Mouse (Mus musculus) embryo, embryonic 9.5 days (tissue): ENCODE results near the gene Tnfaip2.

ENCODE experiments used
- DNase-seq: peaks from one replicate; pipeline ENCODE4 v3.0.0-alpha.2; 2017; ENCODE audit errors: extremely low spot score

The Tnfaip2 gene

DNA sequence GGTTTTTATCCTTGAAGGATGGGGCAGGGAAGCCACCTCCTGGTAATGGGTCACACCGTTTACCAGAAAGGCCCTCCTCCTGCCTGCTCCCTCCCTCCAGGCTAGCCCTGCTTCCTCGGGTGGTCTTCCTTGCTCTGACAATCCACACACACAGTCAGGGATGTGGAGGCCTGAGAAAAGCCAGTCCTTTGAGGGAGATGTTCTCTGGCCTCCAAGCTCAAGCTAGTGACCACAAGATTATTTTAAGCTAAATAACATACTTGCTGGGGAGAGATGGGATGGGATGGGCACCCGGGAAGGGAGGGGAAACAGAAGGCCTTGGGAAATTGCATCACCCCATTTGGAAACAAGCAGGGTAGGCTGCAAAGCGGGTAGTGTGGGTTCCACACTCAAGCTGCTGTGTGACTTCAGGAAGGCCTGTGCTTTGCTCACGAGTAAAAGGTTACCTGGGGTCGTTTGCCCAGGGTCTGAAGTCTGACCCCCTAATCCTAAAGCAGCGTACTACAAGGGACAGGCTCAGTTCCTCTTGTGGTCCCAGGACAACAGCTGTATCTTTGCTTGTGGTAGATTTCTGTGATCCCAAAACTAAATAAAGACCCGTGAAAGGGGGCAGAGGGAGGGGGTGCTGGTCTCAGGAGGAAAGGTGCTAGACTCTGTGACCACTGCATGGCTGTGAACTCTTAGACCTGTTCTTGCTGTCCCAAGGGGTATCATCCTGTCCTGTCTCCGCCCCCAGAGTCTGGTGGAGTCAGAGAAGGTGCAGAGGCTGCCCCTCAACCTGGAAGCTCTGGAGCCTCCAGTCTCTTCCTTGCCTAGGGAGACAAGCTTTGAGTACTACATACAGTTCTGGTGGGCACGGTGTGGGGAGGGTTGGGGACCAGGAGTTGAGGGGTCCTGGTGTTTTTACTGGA, 1.9 kb downstream of the Tnfaip2 start:
- DNase-seq: no peak

DNA sequence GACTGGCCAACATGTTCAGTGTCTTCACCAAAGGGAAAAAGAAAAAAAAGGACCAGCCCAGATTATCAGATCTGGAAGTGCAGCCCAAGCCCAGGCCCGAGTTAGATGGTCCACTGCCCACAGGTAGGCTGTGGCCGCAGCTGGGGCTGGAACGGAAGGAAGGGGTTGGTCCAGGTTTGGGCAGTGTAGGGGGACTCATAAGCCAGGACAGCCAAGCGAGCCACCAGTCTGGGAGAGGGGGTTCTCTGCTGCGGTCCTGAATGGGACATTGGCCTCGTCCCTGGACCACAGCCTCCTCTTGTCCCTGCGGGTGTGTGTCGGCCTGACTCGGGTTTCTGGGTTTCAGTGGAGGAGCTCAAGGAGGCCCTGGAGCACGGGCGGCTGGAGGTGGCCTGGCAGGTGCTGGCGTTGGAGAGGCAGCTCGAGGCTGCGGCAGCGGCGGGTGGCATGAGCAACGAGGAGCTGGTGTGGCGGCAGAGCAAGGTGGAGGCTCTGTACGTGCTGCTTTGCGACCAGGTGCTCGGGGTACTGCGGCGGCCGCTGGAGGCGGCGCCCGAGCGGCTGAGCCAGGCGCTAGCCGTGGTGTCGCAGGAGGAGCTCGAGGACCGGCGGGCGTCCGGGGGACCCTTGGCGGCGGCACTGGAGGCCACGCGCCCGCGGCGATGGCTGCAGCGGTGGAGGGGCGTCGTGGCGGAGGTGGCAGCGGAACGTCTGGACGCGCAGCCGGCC, 3.1 kb downstream of the Tnfaip2 start:
- DNase-seq: no peak

DNA sequence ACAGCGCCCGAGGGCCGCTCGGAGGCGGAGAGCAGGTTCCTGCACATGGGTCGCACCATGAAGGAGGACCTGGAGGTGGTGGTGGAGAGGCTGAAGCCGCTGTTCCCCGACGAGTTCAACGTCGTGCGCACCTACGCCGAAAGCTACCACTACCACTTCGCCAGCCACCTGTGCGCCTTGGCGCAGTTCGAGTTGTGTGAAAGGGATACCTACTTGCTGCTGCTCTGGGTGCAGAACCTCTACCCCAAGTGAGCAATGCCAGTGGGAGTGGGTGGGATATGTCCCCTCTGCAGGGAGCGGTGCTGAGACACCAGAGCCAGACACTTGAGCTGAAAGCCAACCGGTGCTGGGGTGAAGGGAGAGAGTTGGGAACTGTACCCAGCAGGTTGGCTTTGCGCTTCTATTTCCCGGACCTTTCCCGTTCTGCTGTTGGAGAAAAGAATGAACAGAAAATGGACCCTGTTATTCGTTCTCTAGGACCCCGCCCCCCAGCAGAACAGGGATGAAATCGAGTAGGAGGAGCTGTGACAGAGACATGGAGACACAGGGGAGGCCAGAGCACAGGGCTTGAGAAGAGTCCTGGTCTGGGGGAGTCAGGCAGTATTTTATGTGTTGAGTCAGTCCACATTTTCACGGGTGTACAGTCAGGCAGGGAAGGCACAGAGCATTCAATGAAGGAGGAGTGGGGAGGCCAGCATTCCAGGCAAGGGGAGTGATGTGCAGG, 3.8 kb downstream of the Tnfaip2 start:
- no peak for DNase-seq

DNA sequence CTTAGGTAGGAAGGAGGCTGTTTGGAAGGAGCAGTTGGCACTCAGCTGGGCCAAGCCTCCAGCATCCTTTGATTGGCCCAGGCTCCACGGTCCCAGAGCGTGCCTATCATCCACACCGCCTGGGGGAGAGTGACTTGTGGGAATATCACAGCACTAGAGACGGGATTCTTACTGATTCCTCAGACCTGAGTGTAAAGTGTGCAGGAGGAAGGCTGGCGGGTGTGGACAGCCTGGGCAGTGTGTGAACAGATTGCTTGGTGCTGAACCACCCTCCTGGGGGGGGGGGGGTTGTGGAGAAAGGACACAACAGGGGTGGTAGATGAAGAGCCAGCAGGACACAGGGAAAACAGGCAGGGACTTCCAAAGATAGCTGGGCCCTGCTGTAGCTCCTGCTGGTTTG, 4.5 kb downstream of the Tnfaip2 start:
- no peak for DNase-seq

DNA sequence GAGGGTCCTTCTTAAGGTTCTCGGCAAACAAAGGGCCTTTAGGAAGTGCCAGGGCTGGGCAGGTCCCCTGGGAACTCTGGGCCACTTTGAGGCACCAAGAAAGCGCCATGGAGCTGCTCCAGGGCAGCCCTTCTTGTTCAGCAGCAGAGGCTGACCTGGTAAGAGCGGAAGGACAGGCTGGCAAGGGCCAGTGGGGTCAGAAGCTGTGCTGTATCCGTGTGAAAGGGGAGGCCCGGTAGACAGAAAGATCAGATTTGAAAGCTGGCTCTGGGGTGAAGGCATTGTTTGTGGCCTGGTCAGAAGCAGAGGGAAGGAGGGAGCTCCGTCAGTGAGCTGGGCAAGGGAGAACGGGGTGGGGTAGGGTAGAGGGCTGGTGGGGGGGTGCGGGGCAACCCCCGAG, 5.1 kb downstream of the Tnfaip2 start:
- no peak for DNase-seq

DNA sequence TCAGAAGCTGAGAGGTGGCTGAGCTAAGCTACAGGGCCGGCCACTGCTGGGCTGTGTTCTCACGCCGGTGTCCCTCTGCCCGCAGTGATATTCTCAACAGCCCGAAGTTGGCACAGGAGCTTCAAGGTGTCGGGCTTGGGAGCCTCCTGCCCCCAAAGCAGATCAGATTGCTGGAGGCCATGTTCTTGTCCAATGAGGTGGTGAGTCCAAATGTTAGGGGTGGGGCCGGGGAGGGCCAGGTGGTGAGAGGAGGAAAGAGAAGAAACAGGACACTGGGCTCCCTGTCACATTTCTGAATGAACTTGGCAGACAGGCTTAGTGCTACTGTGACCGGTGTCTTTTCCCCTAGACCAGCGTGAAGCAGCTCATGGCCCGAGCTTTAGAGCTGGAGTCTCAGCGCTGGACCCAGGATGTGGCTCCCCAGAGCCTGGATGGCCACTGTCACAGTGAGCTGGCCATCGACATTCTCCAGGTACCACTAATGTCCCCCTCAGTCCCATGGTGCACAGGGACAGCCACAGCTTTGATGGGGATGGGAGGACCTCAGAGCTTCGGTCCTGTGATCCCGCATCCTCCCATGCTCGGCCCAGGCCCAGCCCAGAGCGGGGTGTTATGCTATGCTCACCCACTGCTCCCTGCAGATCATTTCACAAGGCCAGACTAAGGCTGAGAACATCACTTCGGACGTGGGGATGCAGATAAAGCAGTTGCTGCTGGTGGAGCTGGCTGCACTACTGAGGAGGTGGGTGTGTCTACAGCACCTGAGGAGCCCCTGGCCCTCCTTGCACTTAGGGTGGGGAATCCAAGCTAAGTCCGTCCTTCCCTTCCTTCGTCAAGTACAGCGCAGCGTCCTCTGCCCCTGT, 5.9 kb downstream of the Tnfaip2 start:
- no peak for DNase-seq

DNA sequence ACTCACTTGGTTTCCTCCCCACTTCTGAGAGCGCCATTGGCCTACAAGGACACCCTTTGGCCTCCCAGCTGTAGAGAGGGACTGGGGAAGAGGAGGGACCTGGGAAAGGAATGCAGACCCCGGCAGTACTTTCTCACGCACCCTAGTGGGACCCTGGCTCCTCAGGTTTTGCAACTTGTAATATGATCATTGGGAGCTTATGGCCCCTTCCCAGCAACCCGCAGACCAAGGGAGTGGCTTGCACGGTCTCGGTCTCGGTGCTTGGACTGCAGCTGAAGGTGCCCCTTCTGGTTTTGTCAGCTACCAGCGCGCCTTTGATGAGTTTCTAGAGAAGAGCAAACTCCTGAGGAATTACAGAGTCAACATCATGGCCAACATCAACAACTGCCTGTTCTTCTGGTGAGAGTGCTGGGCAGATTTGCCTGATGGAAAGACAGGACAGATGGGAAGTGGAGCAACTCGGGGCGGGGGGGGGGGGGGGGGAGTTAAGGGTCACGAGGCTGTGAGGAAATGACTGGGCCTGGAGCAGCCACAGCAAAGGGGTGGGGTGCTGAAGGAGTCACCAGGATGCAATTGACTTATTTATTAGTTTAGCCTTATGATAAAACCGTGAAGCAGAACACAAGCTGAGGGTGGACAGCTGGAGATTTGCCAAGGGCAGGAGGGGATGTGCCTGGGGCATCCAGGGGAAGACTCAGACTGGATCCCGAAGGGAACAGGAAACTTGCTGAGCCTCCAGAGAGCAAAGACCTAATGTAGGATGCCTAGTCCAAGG, 6.8 kb downstream of the Tnfaip2 start:
- no peak for DNase-seq

DNA sequence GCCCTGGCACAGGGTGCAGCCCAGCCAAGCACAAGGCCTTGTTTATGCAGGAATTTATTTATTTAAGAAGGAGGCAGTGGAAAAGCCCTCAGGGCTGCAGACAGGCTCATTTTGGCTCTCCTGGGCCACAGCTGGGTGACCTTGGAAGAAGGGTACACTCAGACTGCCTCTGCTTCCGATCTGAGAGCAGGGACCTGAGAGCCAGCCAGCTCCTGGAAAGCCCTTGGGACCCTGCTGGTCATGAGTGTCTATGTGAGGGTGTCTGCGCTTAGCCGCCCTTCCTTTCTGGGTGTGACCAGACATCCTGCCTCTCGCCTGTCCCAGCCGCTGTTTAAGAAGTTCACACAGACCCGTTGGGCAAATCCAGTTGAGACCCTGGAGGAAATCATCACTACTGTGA, 8.1 kb downstream of the Tnfaip2 start:
- no peak for DNase-seq

DNA sequence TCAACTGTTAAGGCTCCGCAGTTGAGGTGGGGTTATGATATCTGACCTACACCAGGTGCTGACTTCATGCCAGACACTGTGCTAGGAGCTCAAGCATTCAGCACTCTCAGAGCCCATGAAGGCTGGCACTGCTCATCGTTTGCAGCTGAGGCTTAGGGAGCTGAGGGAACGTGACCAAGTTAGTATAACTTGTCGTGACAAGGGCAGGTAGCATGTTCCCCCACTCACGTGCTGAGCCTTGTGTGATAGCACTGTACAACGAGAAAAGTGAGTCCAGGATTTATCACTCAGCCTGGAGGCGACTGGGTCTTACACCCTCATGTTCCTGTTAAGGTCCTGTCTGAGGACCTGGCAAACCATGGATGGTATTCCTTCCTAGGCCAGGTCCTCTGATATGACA, 9.3 kb downstream of the Tnfaip2 start:
- DNase-seq: no peak

DNA sequence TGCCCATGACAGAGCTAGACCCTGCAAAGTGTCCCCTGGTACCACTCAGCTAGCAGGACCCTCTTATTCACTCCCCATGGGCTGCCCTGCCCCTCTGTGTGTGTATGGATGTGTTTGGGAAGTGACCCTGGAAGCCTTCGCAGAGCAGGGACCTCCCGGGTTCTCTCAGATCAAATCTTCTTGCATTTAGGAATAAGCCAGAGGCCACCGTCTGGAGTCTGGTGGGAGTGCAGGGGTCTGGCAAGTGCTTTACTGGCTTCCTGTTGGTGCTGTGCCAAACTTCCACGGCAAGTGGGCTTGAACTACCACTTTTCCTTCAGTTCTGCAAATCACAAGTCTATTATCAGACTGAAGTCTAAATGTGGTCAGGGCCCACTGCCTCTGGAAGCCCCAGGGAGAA, 11.8 kb downstream of the Tnfaip2 start:
- no peak for DNase-seq

DNA sequence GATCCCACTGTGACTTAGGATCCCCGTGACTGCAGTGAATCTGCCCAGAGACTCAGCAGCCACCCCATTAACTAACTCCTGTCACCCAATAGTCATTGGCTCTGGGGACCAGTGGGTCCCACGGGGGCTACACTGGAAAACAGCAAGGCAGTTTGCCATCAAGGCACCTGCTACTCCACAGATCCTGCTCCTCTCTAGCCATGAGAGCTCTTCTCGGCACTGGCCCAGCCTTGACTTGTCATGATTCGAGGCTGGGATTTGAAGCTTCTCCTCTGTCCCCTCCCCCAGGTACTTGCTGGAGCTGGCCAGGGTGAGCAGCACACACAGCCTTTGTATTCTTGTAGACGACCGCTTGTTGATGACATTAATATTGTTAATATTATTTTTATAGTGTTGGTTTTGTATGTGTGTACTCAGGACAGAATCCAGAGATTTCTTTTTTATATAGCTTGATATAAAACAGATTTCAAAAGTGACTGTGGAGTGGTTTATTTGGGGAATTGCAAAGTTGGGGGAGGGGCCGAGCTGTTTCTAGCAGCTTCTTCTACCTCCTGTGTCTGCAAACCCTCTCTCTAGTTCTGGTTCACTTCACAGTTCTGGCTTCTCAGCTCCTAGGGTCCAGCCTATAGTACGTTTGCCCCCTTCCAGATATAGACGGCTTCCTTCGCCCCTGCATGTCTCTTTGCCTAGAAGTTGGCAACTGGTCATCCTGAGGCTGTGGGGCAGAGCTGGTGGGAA, 12.4 kb downstream of the Tnfaip2 start:
- DNase-seq: no peak

DNA sequence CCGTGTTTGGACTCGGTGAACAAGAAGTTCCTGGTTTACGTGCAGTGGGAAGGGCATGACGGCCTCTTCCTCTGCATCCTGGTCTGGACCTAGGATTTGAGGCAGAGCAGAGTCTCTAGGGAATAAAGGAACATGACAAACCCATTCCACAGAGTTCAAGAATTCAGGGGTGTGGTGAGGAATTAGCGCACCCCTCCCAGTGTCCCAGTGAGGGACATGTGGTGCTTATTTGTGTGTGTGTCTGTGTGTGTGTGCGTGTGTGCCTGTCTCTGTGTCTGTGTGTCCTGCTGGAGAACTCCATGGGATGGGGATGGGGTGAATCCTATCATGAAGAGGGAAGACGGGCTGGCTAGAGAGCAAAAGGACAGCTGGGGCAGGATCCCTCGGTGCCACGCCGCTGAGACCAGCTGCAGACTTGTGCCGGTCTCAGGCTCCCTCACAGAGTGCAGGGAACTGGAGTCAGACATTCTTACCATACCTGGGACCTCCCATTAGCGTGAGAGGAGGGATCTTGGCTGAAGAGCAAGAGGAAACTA, 13.1 kb downstream of the Tnfaip2 start:
- no peak for DNase-seq

DNA sequence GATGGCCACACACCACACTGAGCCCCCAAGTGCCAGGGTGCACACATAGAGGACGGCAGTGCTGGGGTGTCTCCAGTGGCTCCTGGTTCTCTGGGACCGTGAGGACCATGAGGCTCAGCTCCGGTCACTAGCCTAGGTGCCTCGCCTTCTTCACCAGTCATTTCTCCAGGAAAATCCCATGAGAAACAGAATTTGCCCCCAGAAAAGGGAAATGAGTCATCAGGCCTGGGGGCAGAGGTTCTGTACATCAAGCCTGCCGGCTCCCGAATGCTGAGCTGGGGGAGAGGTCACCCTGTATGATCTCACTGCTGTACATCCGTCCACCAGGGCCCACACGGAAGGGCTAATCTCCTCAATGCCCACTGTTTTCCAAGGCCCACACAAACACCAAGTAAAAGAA, 13.6 kb downstream of the Tnfaip2 start:
- no peak for DNase-seq

DNA sequence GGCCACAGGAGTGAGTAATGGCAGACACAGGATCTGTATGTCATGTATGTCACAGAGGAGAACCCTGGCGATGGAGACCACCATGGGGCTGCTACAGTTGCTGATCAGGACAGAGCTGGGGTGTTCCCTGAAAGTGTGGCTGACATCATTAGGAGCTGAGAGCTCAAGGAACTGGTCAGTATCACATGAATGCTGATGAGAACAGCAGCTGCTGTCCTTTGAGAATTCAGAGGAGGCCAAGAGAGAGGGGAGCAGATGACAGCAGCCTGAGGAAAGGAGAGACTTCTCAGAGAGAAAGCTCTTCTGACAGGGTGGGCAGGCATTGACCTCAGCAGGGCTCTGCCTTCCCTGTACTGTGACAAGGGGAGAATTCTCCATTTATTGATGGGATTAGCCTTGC, 15.5 kb downstream of the Tnfaip2 start:
- DNase-seq: no peak

DNA sequence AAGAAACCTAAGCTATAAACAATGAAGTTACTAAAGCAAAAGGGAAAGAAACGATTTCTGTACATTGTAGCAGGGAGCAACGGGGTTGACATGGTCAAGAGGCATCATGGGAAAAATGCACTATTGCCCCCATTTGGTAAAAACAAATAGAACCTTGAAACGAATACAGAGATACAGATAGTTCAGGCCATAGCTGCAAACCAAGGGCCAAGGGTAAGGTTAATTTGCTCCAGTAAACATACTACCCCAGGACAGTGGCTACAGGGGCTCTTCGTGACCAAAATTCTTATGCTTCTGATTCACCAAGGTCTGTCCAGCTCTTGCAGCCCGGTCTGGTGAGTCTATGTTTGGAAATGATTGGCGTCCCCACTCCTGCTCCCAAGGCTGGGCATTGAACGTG, 21.3 kb downstream of the Tnfaip2 start:
- DNase-seq: no peak

DNA sequence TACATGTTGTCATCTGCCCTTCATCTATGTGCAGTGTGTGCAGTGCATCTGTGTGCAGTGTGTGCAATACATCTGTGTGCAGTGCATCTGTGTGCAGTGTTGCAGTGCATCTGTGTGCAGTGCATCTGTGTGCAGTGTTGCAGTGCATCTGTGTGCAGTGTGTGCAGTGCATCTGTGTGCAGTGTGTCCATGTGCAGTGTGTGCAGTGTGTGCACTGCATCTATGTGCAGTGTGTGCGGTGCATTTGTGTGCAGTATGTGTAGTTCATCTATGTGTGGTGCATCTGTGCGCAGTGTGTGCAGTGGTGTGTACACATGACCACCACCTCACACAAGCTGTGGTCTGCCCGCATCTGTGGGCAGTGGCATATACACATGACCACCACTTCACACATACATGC, 24.1 kb downstream of the Tnfaip2 start:
- no peak for DNase-seq

DNA sequence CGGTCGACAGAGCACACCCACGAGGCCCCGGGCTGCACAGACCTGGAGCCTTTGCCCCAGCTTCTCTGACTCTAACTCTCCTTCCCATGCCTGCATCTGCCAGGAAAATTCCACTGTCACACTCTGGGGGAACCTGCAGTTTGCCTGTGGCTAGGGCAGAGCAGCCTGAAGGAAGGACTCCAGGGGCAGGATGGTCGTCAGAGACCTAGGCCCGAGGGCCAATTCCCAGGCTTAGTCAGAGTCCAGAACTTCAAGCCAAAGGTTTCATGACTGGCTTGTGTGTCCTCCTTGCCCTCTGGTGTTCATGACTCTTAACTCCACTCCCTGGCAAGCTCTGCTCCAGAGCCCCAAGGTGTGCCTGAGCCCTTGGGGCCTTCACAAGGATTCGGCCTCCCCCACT, 25.9 kb downstream of the Tnfaip2 start:
- DNase-seq: no peak

DNA sequence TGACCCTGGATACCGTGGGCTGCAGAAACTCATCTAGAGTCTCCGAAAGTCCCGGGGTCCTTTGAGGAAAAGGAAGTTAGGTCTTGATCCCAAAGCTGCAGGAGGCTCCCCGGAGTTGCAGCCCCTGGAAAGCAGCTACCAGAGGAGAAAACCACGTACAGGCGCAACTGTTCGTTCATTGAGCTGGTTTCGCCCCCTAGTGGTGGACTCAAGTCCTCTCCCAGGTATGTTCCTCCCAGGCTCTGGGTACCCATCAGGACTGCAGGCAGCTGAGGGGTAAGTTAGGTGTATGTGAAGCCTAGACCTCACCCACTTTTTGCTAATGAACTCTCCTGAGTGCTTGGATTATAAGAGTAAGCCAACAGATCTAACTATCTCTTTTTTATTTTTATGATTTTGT, 27.2 kb downstream of the Tnfaip2 start:
- DNase-seq: peak; percentile 74

DNA sequence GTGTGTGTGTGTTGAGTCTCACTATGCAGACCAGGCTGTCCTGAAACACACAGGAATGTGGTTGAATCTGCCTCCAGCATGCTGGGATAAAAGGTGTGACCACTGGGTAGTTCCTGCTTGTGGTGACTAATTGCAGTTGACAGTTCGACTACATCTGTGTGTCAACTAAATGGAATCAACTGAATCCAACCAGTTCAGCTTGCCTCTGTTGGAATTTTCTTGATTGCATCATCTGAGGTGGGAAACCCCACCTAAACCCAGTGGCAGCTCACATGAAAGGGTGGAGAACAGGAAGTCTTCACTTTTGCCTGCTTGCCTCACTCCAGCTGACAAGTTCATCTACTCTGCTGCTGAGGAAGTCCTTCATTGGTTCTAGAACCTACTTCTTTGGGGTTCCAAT, 28.9 kb downstream of the Tnfaip2 start:
- DNase-seq: no peak

DNA sequence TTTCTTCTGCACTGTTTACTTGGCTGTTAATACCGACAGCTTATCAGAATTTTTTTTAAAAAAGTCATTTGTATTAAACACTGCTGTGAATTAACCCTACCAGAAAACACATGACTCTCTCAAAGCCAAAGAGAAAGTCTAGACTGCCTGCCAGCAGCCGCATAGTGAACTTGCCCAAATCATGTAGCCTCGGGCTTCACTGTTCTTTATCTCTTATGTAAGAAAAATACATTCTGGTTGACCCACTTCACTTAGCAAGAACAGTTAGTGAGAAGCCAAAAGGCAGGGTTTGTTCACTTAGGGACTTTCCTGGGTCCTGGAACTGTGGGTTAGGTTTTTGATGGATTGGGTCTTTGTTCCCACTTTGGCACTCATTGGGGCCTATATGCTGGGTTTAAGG, 29.5 kb downstream of the Tnfaip2 start:
- DNase-seq: no peak
